Mouse (Mus musculus) neural tube, embryonic 14.5 days (tissue): Measurements from ENCODE around the gene Grrp1. TPM values are rescaled to one million over a fixed set of nuclear protein-coding genes. Genes with fewer than 3 reads are reported as not detected.

Source experiments
- ATAC-seq: fragments of 200-750 bp; cut with Nextera tagmentation; 2 replicates; pipeline ENCODE4 v1.8.0; 2017; ENCODE audit warnings: low read depth, mild to moderate bottlenecking, moderate TSS enrichment, moderate library complexity
- H3K27ac ChIP-seq: fragments of 300-500 bp; sonication (generic); 2 replicates; pipeline ENCODE4 v1.5.1; 2014; ENCODE audit warnings: low read depth, mild to moderate bottlenecking, control low read depth, low read length, moderate library complexity, mixed read lengths
- H3K27me3 ChIP-seq: fragments of 300-500 bp; sonication (generic); 2 replicates; pipeline ENCODE4 v1.6.1; 2014; ENCODE audit warnings: low read length; ENCODE audit not compliant: control insufficient read depth, insufficient read depth
- H3K36me3 ChIP-seq: fragments of 300-500 bp; sonication (generic); 2 replicates; pipeline ENCODE4 v1.6.1; 2014; ENCODE audit warnings: low read length, mixed read lengths; ENCODE audit not compliant: control insufficient read depth, insufficient read depth
- H3K4me1 ChIP-seq: fragments of 300-500 bp; sonication (generic); 2 replicates; pipeline ENCODE4 v1.6.1; 2014; ENCODE audit warnings: low read length; ENCODE audit not compliant: control insufficient read depth, insufficient read depth
- H3K4me2 ChIP-seq: fragments of 300-500 bp; sonication (generic); 2 replicates; pipeline ENCODE4 v1.6.1; 2014; ENCODE audit warnings: mild to moderate bottlenecking, low read depth, low read length, control low read depth
- H3K4me3 ChIP-seq: fragments of 300-500 bp; sonication (generic); 2 replicates; pipeline ENCODE4 v1.5.1; 2014; ENCODE audit warnings: low read depth, low read length, control low read depth, mixed read lengths
- H3K9ac ChIP-seq: fragments of 300-500 bp; sonication (generic); replicated peaks from 2 replicates; pipeline ENCODE4 v1.6.1; 2014; ENCODE audit warnings: low read depth, mild to moderate bottlenecking, control low read depth, low read length, mixed read lengths
- H3K9me3 ChIP-seq: fragments of 300-500 bp; sonication (generic); 2 replicates; pipeline ENCODE4 v1.6.1; 2016; ENCODE audit warnings: low read length; ENCODE audit not compliant: control insufficient read depth
- WGBS: fragments of 180-500 bp; shearing (Covaris S2); extraction: QIAGEN DNeasy Blood & Tissue Kit; methylation state at CpG from one replicate; pipeline ENCODE4 v1.1.7; 2014; 5-methylcytosine and 5-hydroxymethylcytosine counted together
- polyA plus RNA-seq: library from polyadenylated mRNA; unstranded; fragments of >200 nt; fragmentation: Nextera tagmentation; extraction: Ambion mirVana; gene quantifications from 2 replicates; pipeline ENCODE4 v1.2.1, GENCODE M21; 2014

The Grrp1 gene
- polyA plus RNA-seq, 1 experiment from 2014 or later: 15.4 TPM

DNA sequence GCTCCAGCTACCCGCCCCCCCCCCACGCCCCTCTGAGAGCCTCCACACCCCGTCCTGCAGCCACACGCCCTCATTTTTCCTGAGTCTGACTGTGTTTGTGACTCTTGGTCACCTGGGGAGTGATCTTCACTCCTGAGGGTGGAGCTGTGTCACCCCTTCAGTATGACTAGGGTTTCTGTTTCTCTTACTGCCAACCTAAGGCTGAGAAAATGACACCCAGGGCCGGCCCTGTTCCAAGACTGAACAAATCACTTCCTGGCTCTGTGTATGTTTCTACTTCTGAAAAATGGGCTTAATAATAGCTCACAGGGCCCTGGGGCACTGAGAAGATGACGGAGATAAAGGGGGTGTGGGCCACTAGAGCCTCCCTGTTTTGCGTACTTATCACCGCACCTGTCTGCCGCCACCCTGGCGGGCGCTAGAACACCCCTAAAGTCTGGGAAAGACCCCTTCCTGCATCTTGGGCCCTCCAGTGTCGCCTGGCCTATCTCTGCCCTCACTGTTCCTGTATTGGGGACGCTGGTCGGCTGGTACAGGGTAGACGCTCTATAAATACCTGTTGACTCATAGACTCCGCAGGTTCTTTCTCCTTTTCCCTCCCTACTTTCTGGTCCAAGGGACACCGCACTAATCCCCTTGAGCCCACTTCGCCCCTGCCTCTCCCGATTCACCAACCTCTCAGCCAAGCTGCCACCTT lies 16.2 kb downstream of the Grrp1 start:
- no peak overlapping the region for H3K4me3 ChIP-seq
- H3K4me2 ChIP-seq: no peak overlapping the region
- no peaks in the 10 kb centered on the region for H3K36me3 ChIP-seq
- 0 out of 2 replicates have a peak, but pooled peaks cover 4% of the 10 kb centered on the region for H3K4me1 ChIP-seq
- H3K9ac ChIP-seq: no peak overlapping the region
- peaks cover 5% of the 10 kb centered on the region; the same call in 1 of the 2 replicates for H3K27me3 ChIP-seq
- H3K9me3 ChIP-seq: no peaks in the 10 kb centered on the region
- no peak for ATAC-seq
- H3K27ac ChIP-seq: no peak overlapping the region
- WGBS: 34% methylated on average over 19 of the region's 19 CpGs

DNA sequence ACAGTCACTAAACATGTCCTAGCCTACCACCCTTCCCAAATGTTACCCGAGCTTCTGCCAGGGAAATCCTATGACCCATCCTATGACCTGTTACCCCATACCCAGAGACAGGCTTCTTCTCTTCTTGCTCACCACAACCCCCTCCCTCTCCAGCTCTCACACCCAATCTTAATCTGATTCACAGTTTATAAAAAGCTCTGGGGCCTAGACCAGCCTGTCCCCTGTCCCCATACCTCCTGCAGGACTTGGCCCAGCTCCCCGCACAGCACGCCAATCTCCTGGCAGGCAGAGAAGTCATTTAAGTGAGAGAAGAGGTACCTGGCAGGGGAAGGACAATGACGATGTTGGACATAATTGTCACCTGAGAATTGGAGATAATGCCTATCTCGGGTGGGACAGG lies 19.0 kb downstream of the Grrp1 start:
- Histone ChIP-seq H3K36me3 (no peaks in the 10 kb centered on the region), H3K27ac (no peak overlapping the region), H3K9ac (no peak overlapping the region), H3K27me3 (peaks cover 5% of the 10 kb centered on the region; the same call in 1 of the 2 replicates), H3K4me2 (no peak overlapping the region), H3K4me3 (no peak overlapping the region), H3K4me1 (0 out of 2 replicates have a peak, but pooled peaks cover 4% of the 10 kb centered on the region), H3K9me3 (no peaks in the 10 kb centered on the region)
- no peak for ATAC-seq
- 83% methylated on average over 5 of the region's 5 CpGs for WGBS

DNA sequence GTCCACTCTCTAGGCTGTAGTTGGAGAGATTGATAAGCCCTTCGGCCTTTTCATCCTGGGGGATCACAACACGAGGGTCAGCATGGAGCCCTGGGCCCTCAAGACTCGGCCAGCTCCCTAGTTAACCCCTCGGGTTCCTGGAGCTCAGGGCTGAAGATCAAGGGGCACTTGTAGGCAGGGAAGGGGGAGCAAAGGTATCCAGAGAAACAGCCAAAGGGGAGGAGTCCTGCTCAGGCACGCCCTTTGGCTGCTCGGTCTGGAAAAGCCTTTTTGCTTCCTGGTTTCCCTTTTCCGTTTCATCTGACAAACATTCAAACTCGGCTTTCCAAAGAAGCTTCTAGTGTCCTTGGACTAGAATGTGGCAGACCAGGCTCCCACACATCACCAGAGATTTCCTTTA lies 23.5 kb downstream of the Grrp1 start:
- H3K4me3 ChIP-seq: no peak overlapping the region
- no peaks in the 10 kb centered on the region for H3K9me3 ChIP-seq
- no peaks in the 10 kb centered on the region for H3K36me3 ChIP-seq
- H3K27ac ChIP-seq: no peak overlapping the region
- H3K27me3 ChIP-seq: no peaks in the 10 kb centered on the region
- no peak for ATAC-seq
- H3K4me1 ChIP-seq: no peaks in the 10 kb centered on the region
- 38% methylated on average over 8 of the region's 8 CpGs for WGBS
- H3K9ac ChIP-seq: no peak overlapping the region
- no peak overlapping the region for H3K4me2 ChIP-seq

DNA sequence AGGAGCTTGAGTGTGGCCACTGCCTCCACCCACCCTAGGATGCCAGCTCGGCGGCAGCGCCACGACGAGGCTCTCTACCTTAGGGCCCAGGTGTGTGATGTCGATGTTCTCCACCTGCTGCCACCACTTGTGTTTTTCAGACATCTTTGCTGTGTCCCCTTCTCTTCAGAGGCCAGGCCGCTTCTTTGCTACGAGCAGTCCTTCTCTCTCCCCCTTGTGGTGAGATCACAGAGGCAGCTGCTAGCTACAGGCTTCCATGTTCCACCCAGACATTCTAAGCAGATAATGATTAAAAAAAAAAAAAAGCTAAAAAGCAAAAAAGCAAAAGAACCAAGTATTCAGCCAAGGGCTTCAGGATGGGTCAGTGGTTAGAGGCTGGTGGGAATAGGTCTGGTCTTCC lies 26.7 kb downstream of the Grrp1 start, which contains the start of gene Catsper4:
TSS of gene Catsper4 (minus strand) at position 190 of the 400 bp plus-strand sequence.
- Histone ChIP-seq H3K27me3 (no peaks in the 10 kb centered on the region), H3K4me1 (no peaks in the 10 kb centered on the region), H3K9me3 (no peaks in the 10 kb centered on the region), H3K9ac (no peak within 1 kb of the TSS), H3K4me2 (no peak within 1 kb of the TSS), H3K36me3 (no peaks in the 10 kb centered on the region), H3K4me3 (no peak within 1 kb of the TSS), H3K27ac (no peak within 1 kb of the TSS)
- ATAC-seq: no peak
- WGBS: 76% methylated on average over 8 of the region's 8 CpGs

DNA sequence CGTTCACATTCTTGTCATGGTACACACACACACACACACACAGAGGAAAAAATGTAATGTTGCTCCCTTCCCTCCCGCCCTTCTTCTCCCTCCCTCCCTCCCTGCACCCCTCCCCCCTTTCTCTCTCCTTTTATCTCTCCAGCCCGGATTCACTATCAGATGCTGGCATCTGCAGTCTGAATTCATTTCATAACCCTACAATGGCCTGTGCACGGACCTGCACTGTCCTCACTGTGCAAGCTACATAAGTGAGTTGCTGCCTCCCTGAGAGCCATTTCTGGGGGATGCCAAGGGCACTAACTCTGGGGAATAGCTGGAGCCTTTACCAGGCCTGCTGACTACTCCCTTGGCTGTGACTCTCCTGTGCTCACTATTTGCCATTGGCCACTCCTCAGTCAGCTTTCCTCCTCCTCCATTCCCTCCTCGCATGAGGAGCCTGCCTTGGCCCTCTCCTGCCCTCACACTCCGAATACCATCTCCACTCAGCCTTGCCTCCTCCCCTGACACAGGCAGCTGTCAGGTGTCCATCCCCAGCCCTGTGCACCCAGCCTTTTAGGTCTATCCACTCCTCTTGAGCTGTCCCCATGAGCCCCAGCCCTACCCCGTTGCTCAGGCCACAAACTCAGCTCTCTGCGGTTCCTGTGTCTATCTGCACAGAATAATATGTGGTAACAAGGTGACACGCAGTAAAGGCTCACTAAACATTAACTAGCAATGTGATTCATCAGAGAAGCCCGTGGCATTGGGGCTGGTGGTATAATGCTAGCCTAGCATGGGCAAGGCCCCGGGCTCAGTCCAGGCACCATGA lies 30.9 kb downstream of the Grrp1 start:
- ATAC-seq: no peak
- H3K27me3 ChIP-seq: no peaks in the 10 kb centered on the region
- no peaks in the 10 kb centered on the region for H3K4me1 ChIP-seq
- no peak overlapping the region for H3K9ac ChIP-seq
- no peaks in the 10 kb centered on the region for H3K36me3 ChIP-seq
- H3K27ac ChIP-seq: no peak overlapping the region
- no peak overlapping the region for H3K4me3 ChIP-seq
- no peaks in the 10 kb centered on the region for H3K9me3 ChIP-seq
- 65% methylated on average over 11 of the region's 11 CpGs for WGBS
- H3K4me2 ChIP-seq: no peak overlapping the region

DNA sequence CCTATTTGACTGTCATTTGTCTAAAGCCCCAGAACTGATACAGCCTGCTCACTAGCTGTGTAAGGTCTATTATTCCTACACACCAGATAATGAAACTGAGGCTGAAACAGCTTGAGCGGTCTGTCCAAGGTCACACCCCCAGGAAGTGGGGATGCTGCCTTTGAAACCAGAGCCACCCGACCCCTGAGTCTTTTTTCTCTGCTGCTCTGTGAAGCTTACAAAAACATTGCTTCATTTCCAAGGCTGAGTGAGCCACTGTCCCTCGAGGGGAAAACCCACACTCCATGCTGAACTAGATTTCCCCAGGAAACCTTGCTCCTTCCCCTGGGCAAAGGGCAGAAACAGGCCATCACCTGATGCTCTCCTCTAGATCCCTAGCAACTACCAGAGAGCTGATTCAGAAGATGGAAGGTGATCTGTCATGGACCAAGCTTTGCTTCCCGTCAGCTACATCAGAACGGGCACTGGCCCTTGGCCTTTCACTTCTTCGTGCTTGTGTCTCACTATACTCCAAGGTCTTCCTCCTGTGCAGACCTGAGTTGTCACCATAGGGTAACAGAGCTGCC lies 47.3 kb downstream of the Grrp1 start:
- Histone ChIP-seq H3K27me3 (no peaks in the 10 kb centered on the region), H3K4me1 (no peaks in the 10 kb centered on the region), H3K36me3 (no peaks in the 10 kb centered on the region), H3K4me3 (no peak overlapping the region), H3K9me3 (no peaks in the 10 kb centered on the region), H3K4me2 (no peak overlapping the region), H3K9ac (no peak overlapping the region), H3K27ac (no peak overlapping the region)
- WGBS: 74% methylated on average over 6 of the region's 6 CpGs
- no peak for ATAC-seq

DNA sequence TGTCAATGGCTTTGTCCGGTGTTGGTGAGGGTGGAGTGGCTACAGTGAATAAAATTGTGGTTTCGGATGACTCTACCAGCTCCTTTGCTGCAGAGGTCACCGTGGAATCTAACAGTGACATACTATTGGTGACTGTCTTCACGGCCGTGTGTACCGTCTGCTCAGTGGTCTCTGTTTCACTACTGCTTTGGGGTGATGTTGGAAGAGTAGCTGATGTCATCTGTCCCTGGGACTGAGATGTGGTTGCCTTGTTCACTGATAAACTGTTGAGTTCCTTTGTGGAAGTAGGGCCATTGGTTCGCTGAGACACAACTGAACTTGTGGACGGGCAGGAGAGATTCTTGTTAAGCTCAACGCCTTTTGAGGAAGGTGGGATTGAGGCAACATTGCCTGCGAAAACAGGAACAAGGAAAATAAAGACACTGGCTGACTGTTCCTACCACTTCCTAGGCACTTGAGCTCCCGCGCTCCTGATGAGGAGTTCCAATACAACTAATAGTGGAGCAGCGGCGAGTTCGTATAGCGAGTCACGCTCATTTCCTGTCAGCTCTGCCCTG lies 50.5 kb downstream of the Grrp1 start:
- H3K27me3 ChIP-seq: no peaks in the 10 kb centered on the region
- no peaks in the 10 kb centered on the region for H3K36me3 ChIP-seq
- H3K4me2 ChIP-seq: no peak overlapping the region
- H3K9me3 ChIP-seq: no peaks in the 10 kb centered on the region
- H3K9ac ChIP-seq: no peak overlapping the region
- H3K4me3 ChIP-seq: no peak overlapping the region
- no peaks in the 10 kb centered on the region for H3K4me1 ChIP-seq
- ATAC-seq: no peak
- WGBS: 94% methylated on average over 17 of the region's 17 CpGs
- no peak overlapping the region for H3K27ac ChIP-seq

DNA sequence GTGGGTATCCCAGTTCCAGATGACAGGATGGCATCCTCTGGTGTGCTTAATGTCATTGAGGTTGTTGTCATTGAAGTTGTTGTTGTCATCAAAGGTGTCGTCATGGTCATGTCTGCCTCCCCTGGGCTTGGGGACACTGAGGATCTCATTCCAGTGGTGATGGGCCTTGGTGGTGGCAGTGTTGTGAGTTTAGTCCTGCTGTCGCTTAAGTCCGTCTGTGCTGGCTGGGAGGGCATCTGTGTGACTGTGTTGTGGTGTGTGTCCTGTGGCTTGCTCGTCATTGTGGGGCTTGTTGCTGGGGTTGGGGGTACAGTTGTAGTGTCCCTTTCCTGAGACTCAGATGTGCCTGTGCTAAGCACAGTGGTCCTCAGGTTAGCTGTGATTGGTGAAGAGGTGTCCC lies 51.0 kb downstream of the Grrp1 start, which contains the start of gene Gm7534:
TSS of gene Gm7534 (minus strand) at position 101 of the 400 bp plus-strand sequence.
- no peak for ATAC-seq
- Histone ChIP-seq H3K4me3 (no peak within 1 kb of the TSS), H3K4me1 (no peaks in the 10 kb centered on the region), H3K27ac (no peak within 1 kb of the TSS), H3K9me3 (no peaks in the 10 kb centered on the region), H3K4me2 (no peak within 1 kb of the TSS), H3K27me3 (no peaks in the 10 kb centered on the region), H3K9ac (no peak within 1 kb of the TSS), H3K36me3 (no peaks in the 10 kb centered on the region)
- WGBS: 93% methylated on average over 4 of the region's 4 CpGs
